Mouse (Mus musculus): ENCODE measurements around the gene Col5a2. TPM values are rescaled to one million over a fixed set of nuclear protein-coding genes. Genes with fewer than 3 reads are reported as not detected.

Gene Col5a2
- polyA plus RNA-seq, 1 experiment: 2.9 TPM

GRCm38 (mm10) chr1:45492130-45492723 is 10.9 kb downstream of the Col5a2 start:
- no peaks in the 10 kb centered on the region for H3K9me3 ChIP-seq (replicated peaks; ENCODE audit: control insufficient read depth, insufficient read depth, low read length, poor library complexity, severe bottlenecking)
- H3K4me1 ChIP-seq (ENCODE audit: control insufficient read depth, insufficient read depth, low read length): no peaks in the 10 kb centered on the region
- H3K36me3 ChIP-seq (ENCODE audit: control insufficient read depth, insufficient read depth, low read length, poor library complexity, severe bottlenecking): no peaks in the 10 kb centered on the region
- no peak overlapping the region for H3K9ac ChIP-seq (ENCODE audit: low read depth, poor library complexity, severe bottlenecking)
- TF ChIP-seq POLR2A (IDR thresholded peaks at IDR 0.05; ENCODE audit: insufficient read depth, low read length): no peak
- no peaks in the 10 kb centered on the region for H3K27me3 ChIP-seq (ENCODE audit: control insufficient read depth, insufficient read depth, low read length, poor library complexity, severe bottlenecking)
- no peak overlapping the region for H3K4me3 ChIP-seq (ENCODE audit: low read depth, low read length)
- no peak overlapping the region for H3K27ac ChIP-seq (ENCODE audit: insufficient read depth, low read length)

DNA sequence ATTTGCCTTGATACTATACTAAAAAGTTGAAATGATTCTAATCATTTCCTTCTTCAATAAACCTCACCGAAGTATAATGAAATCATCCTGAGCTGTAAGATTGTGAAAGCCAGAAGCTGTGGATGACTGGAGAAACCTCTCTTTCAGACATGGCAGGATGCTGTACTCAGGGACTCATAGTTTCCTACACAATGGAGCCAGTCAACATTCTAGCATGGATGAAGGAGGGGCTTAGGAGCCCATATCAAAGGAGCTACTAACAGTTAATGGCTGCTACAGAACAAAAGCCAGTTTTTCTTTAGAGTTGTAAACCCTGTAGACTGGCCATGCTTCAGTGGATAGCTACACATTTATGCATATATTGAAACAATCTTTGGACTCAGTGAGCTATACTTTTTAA is 12.6 kb downstream of the Col5a2 start:
- no peaks in the 10 kb centered on the region for H3K36me3 ChIP-seq (ENCODE audit: control insufficient read depth, insufficient read depth, low read length, poor library complexity, severe bottlenecking)
- no peaks in the 10 kb centered on the region for H3K4me1 ChIP-seq (ENCODE audit: control insufficient read depth, insufficient read depth, low read length)
- H3K9ac ChIP-seq (ENCODE audit: low read depth, poor library complexity, severe bottlenecking): no peak overlapping the region
- TF ChIP-seq CTCF (IDR thresholded peaks at IDR 0.05; ENCODE audit: low read depth, low read length): no peak
- TF ChIP-seq EP300 (IDR thresholded peaks at IDR 0.05; ENCODE audit: insufficient read depth, low read depth, low read length): no peak
- TF ChIP-seq POLR2A (IDR thresholded peaks at IDR 0.05; ENCODE audit: insufficient read depth, low read length): no peak
- no peaks in the 10 kb centered on the region for H3K27me3 ChIP-seq (ENCODE audit: control insufficient read depth, insufficient read depth, low read length, poor library complexity, severe bottlenecking)
- H3K4me3 ChIP-seq (ENCODE audit: low read depth, low read length): no peak overlapping the region
- H3K9me3 ChIP-seq (replicated peaks; ENCODE audit: control insufficient read depth, insufficient read depth, low read length, poor library complexity, severe bottlenecking): no peaks in the 10 kb centered on the region
- H3K27ac ChIP-seq (ENCODE audit: insufficient read depth, low read length): no peak overlapping the region

DNA sequence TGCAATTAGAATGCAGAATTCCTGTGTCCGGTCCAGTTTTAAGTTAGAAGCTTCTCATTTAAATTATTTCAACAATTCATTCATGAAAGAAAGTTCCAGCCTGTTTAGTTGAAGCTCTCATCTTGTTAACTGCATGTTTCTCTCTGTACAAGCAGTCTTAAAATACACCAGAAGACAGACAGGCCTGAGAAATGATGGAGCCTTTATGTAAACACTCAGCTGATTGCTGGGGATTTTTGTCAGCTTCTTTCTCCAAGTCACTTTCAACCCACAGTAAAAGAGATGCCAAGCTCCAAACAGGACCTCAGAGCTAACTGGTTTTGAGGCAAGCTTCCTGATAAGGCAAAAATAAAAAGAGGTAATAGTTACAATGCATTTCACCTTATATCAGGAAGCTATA is 14.8 kb downstream of the Col5a2 start:
- no peaks in the 10 kb centered on the region for H3K36me3 ChIP-seq (ENCODE audit: control insufficient read depth, insufficient read depth, low read length, poor library complexity, severe bottlenecking)
- H3K9ac ChIP-seq (ENCODE audit: low read depth, poor library complexity, severe bottlenecking): no peak overlapping the region
- no peaks in the 10 kb centered on the region for H3K4me1 ChIP-seq (ENCODE audit: control insufficient read depth, insufficient read depth, low read length)
- no peaks in the 10 kb centered on the region for H3K27me3 ChIP-seq (ENCODE audit: control insufficient read depth, insufficient read depth, low read length, poor library complexity, severe bottlenecking)
- H3K9me3 ChIP-seq (replicated peaks; ENCODE audit: control insufficient read depth, insufficient read depth, low read length, poor library complexity, severe bottlenecking): no peaks in the 10 kb centered on the region
- no peak for TF ChIP-seq CTCF (IDR thresholded peaks at IDR 0.05; ENCODE audit: low read depth, low read length)
- TF ChIP-seq POLR2A (IDR thresholded peaks at IDR 0.05; ENCODE audit: insufficient read depth, low read length): no peak
- TF ChIP-seq EP300 (IDR thresholded peaks at IDR 0.05; ENCODE audit: insufficient read depth, low read depth, low read length): no peak
- no peak overlapping the region for H3K4me3 ChIP-seq (ENCODE audit: low read depth, low read length)
- no peak overlapping the region for H3K27ac ChIP-seq (ENCODE audit: insufficient read depth, low read length)

- no peak overlapping the region for H3K27ac ChIP-seq (ENCODE audit: insufficient read depth, low read length)
- no peaks in the 10 kb centered on the region for H3K4me1 ChIP-seq (ENCODE audit: control insufficient read depth, insufficient read depth, low read length)
- no peaks in the 10 kb centered on the region for H3K27me3 ChIP-seq (ENCODE audit: control insufficient read depth, insufficient read depth, low read length, poor library complexity, severe bottlenecking)
- no peak overlapping the region for H3K4me3 ChIP-seq (ENCODE audit: low read depth, low read length)
- no peak overlapping the region for H3K9ac ChIP-seq (ENCODE audit: low read depth, poor library complexity, severe bottlenecking)
- H3K36me3 ChIP-seq (ENCODE audit: control insufficient read depth, insufficient read depth, low read length, poor library complexity, severe bottlenecking): no peaks in the 10 kb centered on the region
- TF ChIP-seq CTCF (IDR thresholded peaks at IDR 0.05; ENCODE audit: low read depth, low read length) (no peak), POLR2A (IDR thresholded peaks at IDR 0.05; ENCODE audit: insufficient read depth, low read length) (no peak), EP300 (IDR thresholded peaks at IDR 0.05; ENCODE audit: insufficient read depth, low read depth, low read length) (no peak)
- H3K9me3 ChIP-seq (replicated peaks; ENCODE audit: control insufficient read depth, insufficient read depth, low read length, poor library complexity, severe bottlenecking): no peaks in the 10 kb centered on the region
These were observed 20.1 kb downstream of the Col5a2 start for GRCm38 (mm10) chr1:45483001-45483400.

DNA sequence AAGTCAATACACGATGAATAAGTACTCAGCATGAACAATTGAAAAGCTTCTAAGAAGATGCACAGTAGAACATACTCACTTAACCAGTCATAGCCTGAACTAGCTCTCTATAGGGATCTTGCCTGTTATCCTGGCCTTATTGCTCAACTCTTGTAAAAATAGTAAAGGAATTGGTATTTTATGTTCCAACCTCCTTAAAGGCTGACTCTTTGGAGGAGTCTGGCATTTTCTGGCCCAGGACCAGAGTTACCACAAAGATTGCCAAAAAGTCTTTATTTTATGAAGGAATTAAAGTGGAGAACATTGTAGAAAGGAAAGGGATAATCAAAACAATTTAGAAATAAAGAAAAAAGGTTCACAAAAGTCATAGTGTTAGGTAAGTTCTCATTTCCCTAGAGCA is 21.2 kb downstream of the Col5a2 start:
- Histone ChIP-seq H3K9me3 (replicated peaks; ENCODE audit: control insufficient read depth, insufficient read depth, low read length, poor library complexity, severe bottlenecking) (no peaks in the 10 kb centered on the region), H3K27me3 (ENCODE audit: control insufficient read depth, insufficient read depth, low read length, poor library complexity, severe bottlenecking) (no peaks in the 10 kb centered on the region), H3K27ac (ENCODE audit: insufficient read depth, low read length) (no peak overlapping the region), H3K36me3 (ENCODE audit: control insufficient read depth, insufficient read depth, low read length, poor library complexity, severe bottlenecking) (no peaks in the 10 kb centered on the region), H3K4me1 (ENCODE audit: control insufficient read depth, insufficient read depth, low read length) (no peaks in the 10 kb centered on the region), H3K4me3 (ENCODE audit: low read depth, low read length) (no peak overlapping the region), H3K9ac (ENCODE audit: low read depth, poor library complexity, severe bottlenecking) (no peak overlapping the region)
- TF ChIP-seq CTCF (IDR thresholded peaks at IDR 0.05; ENCODE audit: low read depth, low read length) (no peak), EP300 (IDR thresholded peaks at IDR 0.05; ENCODE audit: insufficient read depth, low read depth, low read length) (no peak), POLR2A (IDR thresholded peaks at IDR 0.05; ENCODE audit: insufficient read depth, low read length) (no peak)

GRCm38 (mm10) chr1:45479087-45479486 is 24.0 kb downstream of the Col5a2 start:
- Histone ChIP-seq H3K27ac (ENCODE audit: insufficient read depth, low read length) (no peak overlapping the region), H3K9me3 (replicated peaks; ENCODE audit: control insufficient read depth, insufficient read depth, low read length, poor library complexity, severe bottlenecking) (no peaks in the 10 kb centered on the region), H3K36me3 (ENCODE audit: control insufficient read depth, insufficient read depth, low read length, poor library complexity, severe bottlenecking) (no peaks in the 10 kb centered on the region), H3K4me1 (ENCODE audit: control insufficient read depth, insufficient read depth, low read length) (no peaks in the 10 kb centered on the region), H3K27me3 (ENCODE audit: control insufficient read depth, insufficient read depth, low read length, poor library complexity, severe bottlenecking) (no peaks in the 10 kb centered on the region), H3K9ac (ENCODE audit: low read depth, poor library complexity, severe bottlenecking) (no peak overlapping the region), H3K4me3 (ENCODE audit: low read depth, low read length) (no peak overlapping the region)
- TF ChIP-seq CTCF (IDR thresholded peaks at IDR 0.05; ENCODE audit: low read depth, low read length) (no peak), POLR2A (IDR thresholded peaks at IDR 0.05; ENCODE audit: insufficient read depth, low read length) (no peak), EP300 (IDR thresholded peaks at IDR 0.05; ENCODE audit: insufficient read depth, low read depth, low read length) (no peak)
